Mouse (Mus musculus) heart, postnatal 14 days (tissue): ENCODE data around the gene Serpina6. TPM values are rescaled to one million over a fixed set of nuclear protein-coding genes. Genes with fewer than 3 reads are reported as not detected.
A peak's percentile ranks its signal among the peaks of the same experiment; 100 is the strongest.

Experiments
- DNase-seq, 2 experiments: peaks; one replicate each; pipeline ENCODE4 v3.0.0; 2021 to 2022
- intact Hi-C: fragments of 180-260 bp; cut with DNase I; formaldehyde crosslinking; loops from one replicate; pipeline ENCODE4 v1.15.1; 2025
- total RNA-seq, 2 experiments: library from RNA; stranded (reverse); gene quantifications; 2 replicates each; pipeline ENCODE4 v1.2.3; 2021

Serpina6 gene
- total RNA-seq, 2 experiments from 2014 or later: not detected

- no peak for DNase-seq
- intact Hi-C loops: no loop called here
These were observed 2.2 kb upstream of the Serpina6 start for GRCm38 (mm10) chr12:103659171-103659570.

- intact Hi-C loops: no loop called here
- no peak for DNase-seq
These were observed 979 bp upstream of the Serpina6 start for GRCm38 (mm10) chr12:103657991-103658390.

GRCm38 (mm10) chr12:103655123-103656044 lies 1.6 kb downstream of the Serpina6 start:
- intact Hi-C loops: no loop called here
- no peak for DNase-seq

GRCm38 (mm10) chr12:103653836-103654235 lies 3.2 kb downstream of the Serpina6 start:
- intact Hi-C loops: no loop called here
- DNase-seq: no peak

GRCm38 (mm10) chr12:103646314-103646713 lies 10.7 kb downstream of the Serpina6 start:
- DNase-seq: no peak
- intact Hi-C loops: loop anchor here (10.0 kb wide), 1 partner anchor 222 kb away; the partner anchor contains the start of gene Ddx24

GRCm38 (mm10) chr12:103644601-103645000 lies 12.4 kb downstream of the Serpina6 start:
- intact Hi-C loops: loop anchor here (5.0 to 10.0 kb wide), 2 partner anchors 102 to 220 kb away; partner anchors contain the start of gene Ddx24
- DNase-seq: no peak

- intact Hi-C loops: loop anchor here (5.0 to 10.0 kb wide), 2 partner anchors 102 to 219 kb away; partner anchors contain the start of gene Ddx24
- DNase-seq: no peak
These were observed 13.2 kb downstream of the Serpina6 start for GRCm38 (mm10) chr12:103643818-103644217.

- peak; percentile 73 to 88 for DNase-seq
- intact Hi-C loops: loop anchor here (5.0 to 10.0 kb wide), 2 partner anchors 101 to 219 kb away; partner anchors contain the start of gene Ddx24
These were observed 13.7 kb downstream of the Serpina6 start for GRCm38 (mm10) chr12:103643336-103643735.

- no peak for DNase-seq
- intact Hi-C loops: no loop called here
These were observed 21.2 kb downstream of the Serpina6 start for GRCm38 (mm10) chr12:103635846-103636245.

- intact Hi-C loops: no loop called here
- DNase-seq: no peak
These were observed 22.6 kb downstream of the Serpina6 start for GRCm38 (mm10) chr12:103634430-103634829.

- DNase-seq: no peak
- intact Hi-C loops: no loop called here
These were observed 25.8 kb downstream of the Serpina6 start, which contains the start of gene Serpina10 for GRCm38 (mm10) chr12:103631203-103631612. Serpina10 (minus strand) TSS chr12:103631444.

GRCm38 (mm10) chr12:103616860-103617261 lies 40.2 kb downstream of the Serpina6 start:
- intact Hi-C loops: no loop called here
- no peak for DNase-seq

- intact Hi-C loops: no loop called here
- no peak for DNase-seq
These were observed 41.3 kb downstream of the Serpina6 start for GRCm38 (mm10) chr12:103615734-103616133.

- DNase-seq: no peak
- intact Hi-C loops: no loop called here
These were observed 41.9 kb downstream of the Serpina6 start for GRCm38 (mm10) chr12:103615141-103615540.

GRCm38 (mm10) chr12:103601839-103602238 lies 55.2 kb downstream of the Serpina6 start:
- no peak for DNase-seq
- intact Hi-C loops: no loop called here

- intact Hi-C loops: no loop called here
These were observed 56.6 kb downstream of the Serpina6 start for GRCm38 (mm10) chr12:103600364-103600763.

GRCm38 (mm10) chr12:103598411-103598810 lies 58.6 kb downstream of the Serpina6 start:
- intact Hi-C loops: no loop called here
- DNase-seq: no peak

More at GRCm38 (mm10) chr12:103600364-103600763, 56.6 kb downstream of the Serpina6 start:
- DNase-seq: no peak
